Mouse (Mus musculus) heart, postnatal 0 days (tissue): ENCODE results near the gene Macf1.

ENCODE experiments used
- CTCF ChIP-seq: IDR thresholded peaks from 2 replicates; pipeline ENCODE4 v1.5.1; 2016; ENCODE audit warnings: antibody characterized with exemption, control low read depth, low read depth
- EP300 ChIP-seq: IDR thresholded peaks from 2 replicates; pipeline ENCODE4 v1.6.1; 2016; ENCODE audit warnings: antibody characterized with exemption, low read depth

DNA sequence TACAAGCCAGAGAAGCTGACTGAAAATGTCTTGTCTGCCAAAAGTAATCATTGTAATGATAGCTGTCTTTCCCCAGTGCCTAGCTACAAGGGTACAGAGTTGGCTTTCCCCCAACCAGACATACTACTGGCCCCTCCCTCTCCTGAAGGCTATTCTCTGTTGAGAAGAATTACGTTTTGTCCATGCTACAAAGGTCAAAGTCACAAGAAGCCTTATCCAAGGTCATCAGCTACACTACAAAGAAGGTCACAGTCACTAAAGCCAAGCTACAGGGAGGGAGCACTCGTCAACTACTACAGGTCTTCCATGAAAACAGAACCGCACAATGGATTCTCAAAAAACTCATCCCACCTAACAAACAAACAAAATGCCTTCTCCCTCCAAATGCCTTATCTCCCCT, 49.7 kb downstream of the Macf1 start:
- no peak for TF ChIP-seq CTCF
- no peak for TF ChIP-seq EP300
